Mouse (Mus musculus): ENCODE measurements around the gene Lypd3. TPM values are rescaled to one million over a fixed set of nuclear protein-coding genes. Genes with fewer than 3 reads are reported as not detected.
"Not testable (repeated sequence)": the region's sequence is repeated elsewhere in the genome, so short reads cannot be mapped to it uniquely, and the experiment has no call there.

The Lypd3 gene
- total RNA-seq, 2 experiments from 2014 or later = not detected

DNA sequence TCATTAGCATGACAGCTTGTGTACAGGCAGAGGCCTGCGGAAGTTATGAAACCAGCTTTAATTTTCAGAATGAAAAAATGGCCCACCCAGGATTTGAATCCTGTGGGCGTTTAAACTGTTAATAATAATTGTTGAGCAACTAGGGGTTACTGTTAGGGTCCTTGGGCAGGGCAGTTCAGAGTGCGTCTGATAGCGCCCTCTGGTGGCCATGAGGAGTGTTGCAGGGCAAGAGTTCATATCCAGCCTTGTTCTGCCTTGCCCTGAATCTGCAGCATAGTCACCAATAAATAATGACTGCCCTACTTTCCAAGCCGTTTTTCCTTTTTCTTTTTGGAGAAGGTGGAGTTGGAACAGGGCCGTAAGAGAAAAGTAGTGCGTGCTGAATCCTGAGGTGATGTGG lies 17.3 kb downstream of the Lypd3 start:
- DNase-seq = peak; percentile 54 to 72
- intact Hi-C loops (cut with DNase I) = loop anchor here (2.0 kb wide), 1 partner anchor 53 kb away; no protein-coding TSS in a partner anchor

DNA sequence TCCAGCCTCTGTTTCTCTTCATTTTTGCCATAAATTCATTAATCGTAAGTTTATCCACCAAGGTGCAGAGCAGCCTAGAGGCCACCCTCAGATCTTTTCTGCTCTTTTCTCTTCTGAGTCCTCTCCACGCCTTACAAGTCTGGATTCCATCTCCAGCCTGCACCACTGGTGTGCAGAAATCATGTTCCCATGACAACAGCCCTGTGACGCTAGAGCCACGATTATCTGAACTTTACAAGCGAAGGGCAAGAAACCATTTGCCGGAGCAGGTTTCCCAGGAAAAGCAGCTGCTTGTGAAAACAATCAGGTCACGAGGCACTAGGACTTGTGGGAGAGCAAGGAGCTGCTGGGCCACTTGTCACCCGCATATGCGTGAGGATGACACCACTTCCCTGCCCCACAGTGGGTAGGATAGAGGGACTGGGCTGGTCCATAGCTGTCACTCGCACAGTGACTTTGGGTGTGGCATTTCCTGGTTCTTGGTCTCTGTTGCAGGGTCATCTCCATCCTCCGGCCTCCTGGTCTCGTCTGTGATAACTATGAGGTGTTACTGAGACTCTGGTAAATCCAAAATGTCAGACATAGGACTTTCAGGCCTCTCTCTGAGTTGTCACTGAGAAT lies 23.5 kb downstream of the Lypd3 start:
- intact Hi-C loops (cut with DNase I) = loop anchor here (5.0 to 10.0 kb wide), 2 partner anchors 128 to 185 kb away; partner anchors contain the start of gene Irgq
- DNase-seq = no peak

DNA sequence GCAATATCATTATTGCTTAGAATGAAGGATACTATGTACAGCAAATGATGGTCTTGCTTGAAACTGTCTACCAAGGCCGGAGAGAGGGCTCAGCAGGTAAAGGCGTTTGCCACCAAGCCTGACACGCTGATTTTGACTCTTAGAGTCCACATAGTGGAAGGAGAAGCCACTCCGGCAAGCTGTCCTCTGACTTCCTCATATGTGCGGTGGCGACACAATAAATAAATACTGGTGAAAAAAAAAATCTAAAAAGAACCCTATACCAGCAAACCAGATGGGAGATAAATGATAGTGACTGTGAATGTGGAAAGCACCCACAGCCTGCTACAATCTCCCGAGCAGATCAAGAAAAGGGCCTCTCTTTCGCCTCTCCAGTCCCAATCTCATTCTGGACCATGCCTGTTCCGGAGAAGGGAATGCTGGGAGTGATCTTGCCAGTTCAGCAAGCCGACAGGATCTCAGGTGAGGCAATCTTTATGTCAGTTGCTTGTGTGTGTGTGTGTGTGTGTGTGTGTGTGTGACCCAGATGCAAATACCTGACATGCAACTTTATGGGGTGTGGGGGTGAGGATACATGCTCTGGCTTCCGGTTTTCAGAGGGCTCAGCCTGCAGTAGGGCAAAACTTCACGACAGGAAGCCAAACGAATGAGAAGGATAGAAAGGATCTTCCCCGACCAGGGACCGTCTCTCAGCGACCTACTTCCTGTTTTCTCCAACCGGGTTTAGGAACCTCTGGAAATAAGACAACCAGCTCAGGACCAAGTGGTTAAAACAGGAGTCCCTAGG lies 25.0 kb downstream of the Lypd3 start:
- no peak for DNase-seq

DNA sequence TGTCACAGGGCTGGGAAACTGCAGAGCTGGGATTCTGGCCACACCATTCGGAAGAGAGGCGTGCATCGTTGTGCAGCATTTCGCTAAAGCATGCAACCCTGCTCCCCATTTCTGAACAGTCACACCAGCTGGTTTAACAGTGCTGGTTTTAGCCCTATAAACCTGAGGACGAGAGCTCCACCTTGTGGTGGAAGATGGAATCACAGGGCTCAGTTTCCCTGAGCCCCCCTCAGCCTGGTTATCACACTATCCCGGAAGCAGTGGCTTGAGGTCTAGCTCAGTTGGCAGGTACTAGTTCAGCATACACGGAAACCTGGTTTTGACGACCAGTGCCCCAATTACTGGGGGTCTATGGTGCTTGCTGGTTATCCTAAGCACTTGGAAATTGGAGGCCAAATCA lies 26.2 kb downstream of the Lypd3 start:
- intact Hi-C loops (cut with DNase I) = loop anchor here (1.0 to 10.0 kb wide), 3 partner anchors 61 to 188 kb away; partner anchors contain the start of gene Irgq
- peak; percentile 43 to 75 for DNase-seq

More for the DNA sequence above, 25.0 kb downstream of the Lypd3 start:
- intact Hi-C loops (cut with DNase I) = loop anchor here (5.0 to 10.0 kb wide), 2 partner anchors 129 to 187 kb away; partner anchors contain the start of gene Irgq

DNA sequence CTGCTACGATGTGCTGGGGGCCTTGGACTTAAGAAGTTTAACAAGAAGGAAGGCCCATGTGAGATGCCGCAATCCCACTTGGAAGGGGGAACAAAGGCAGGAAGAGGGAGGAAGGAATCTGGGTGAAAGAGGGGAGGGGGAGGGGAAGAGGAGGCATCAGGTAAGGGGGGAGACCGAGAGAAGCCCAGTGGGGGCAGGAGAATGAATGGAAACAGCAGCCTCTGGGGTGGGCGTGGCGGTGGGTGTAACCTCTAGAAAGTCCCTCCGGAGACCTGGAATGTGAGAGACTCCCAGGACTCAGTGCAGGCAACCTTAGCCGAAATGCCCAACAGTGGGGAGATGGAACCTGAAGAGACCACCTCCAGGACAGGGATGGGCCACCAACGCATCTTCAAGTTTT lies 28.0 kb downstream of the Lypd3 start:
- intact Hi-C loops (cut with DNase I) = loop anchor here (5.0 to 10.0 kb wide), 2 partner anchors 132 to 190 kb away; partner anchors contain the start of gene Irgq
- DNase-seq = no peak

DNA sequence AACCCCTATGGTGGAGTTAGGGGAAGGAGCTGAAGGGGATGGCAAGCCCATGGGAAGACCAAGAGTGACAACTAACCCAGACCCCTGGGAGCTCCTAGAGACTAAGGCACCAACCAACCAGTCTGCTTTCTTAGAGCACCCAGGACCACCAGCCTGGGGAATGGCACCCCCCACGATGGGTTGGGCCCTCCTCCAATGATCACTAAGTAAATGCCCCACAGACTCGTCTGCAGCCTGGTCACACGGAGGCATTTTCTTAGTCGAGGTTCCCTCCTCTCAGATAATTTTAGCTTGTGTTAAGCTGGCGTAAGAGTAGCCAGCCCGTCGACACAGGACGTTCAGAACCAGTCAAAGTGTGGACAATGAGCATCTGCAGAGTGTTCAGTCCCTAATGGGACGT lies 28.6 kb downstream of the Lypd3 start:
- intact Hi-C loops (cut with DNase I) = loop anchor here (5.0 to 10.0 kb wide), 2 partner anchors 133 to 190 kb away; partner anchors contain the start of gene Irgq
- no peak for DNase-seq

DNA sequence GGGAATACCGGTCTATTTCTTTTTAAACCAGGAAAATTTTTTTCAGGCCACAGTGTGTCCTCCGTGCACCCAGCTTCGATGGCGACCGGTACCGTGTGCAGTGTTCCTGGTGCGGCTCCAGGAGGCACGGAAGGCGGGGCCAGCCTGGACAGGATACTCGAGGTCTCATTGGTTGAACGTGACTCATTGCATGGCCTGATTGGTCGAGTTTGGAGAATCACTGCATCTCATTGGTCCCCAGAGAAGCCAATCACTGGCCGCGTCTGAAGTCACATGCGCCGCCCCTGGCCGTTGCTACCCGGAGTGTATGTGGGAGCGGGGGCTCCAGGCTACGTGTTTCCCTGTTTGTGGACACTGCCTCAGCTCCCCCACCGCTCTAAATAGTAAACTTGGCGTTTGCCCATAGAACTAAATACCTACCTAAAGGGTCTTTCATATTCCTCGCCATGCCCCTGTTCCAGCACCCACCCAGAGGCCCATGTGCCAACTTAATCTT lies 35.6 kb downstream of the Lypd3 start:
- intact Hi-C loops (cut with DNase I) = loop anchor here (5.0 kb wide), 1 partner anchor 50 kb away; no protein-coding TSS in a partner anchor
- DNase-seq = no peak

DNA sequence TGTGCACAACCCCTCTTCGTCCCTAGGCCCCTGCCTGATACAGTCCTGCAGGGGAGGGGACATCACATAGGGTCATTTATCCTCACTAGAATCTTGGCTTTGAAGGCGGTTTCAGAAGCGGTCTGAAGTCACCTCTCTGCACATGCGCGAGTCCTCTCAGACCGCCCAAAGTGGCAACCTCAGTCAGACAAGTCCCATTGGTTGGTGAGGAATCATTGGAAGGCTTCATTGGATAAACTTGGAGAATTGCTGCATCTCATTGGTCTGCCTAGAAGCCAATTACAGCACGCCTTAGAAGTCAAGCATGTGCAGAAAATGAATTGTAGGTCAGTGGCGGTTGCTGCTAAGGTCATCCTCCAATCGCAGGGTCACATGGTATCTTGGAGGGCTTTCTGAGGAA lies 40.2 kb downstream of the Lypd3 start, which contains the start of gene Tex101:
Gene Tex101, minus strand, starts transcription at position 101 of the 400 bp plus-strand sequence.
- no peak for DNase-seq
- intact Hi-C loops (cut with DNase I) = no loop called here

DNA sequence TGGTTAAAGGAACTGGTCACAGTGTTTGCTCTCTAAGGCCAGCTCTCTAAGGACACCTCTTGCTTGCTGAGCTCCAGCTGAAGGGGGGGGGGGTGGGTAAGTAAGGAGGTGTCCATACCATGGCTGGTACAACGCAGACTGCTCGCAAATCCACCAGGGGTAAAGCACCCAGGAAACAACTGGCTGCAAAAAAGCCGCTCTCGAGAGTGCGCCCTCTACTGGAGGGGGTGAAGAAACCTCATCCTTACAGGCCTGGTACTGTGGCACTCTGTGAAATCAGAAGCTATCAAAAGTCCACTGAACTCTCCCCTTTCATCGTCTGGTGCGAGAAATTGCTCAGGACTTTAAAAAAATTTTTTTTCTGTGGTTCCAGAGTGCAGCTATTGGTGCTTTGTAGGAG lies 47.8 kb downstream of the Lypd3 start:
- intact Hi-C loops (cut with DNase I); DNase-seq: not testable (repeated sequence)

DNA sequence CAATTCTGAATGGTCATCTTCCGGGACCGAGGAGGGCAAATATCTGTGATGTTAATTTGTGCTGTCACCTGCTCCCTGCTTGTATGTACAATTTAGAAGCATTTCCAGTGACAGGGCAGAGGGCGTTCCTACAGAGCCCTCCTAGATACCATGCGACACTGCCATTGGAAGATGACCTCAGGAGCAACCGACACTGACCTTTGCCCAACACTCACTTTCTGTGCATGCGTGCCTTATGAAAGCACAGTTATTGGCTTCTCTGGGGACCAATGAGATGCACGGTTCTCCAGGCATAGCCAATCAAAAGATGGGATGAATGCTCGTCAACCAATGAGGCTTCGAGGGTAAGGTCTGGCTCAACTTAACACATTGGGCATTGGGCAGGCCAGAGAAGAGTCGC lies 51.2 kb downstream of the Lypd3 start:
- DNase-seq; intact Hi-C loops (cut with DNase I): not testable (repeated sequence)

Other genes with a start within 250 kb of the Lypd3 start
- 10 to 100 TPM; 12.8 to 14.9 TPM for gene Smg9, start 236.9 kb upstream of the Lypd3 start, total RNA-seq (2021)
- gene Irgc1, start 184.3 kb upstream of the Lypd3 start, total RNA-seq (2021) = not detected
- gene Plaur, start 174.1 kb upstream of the Lypd3 start, total RNA-seq (2021) = 1 to 10 TPM; 4.2 to 6.1 TPM
- 10 to 100 TPM; 18.6 to 22.7 TPM for gene Cadm4, start 154.5 kb upstream of the Lypd3 start, total RNA-seq (2021)
- gene Zfp428, start 129.5 kb upstream of the Lypd3 start, total RNA-seq (2021) = 10 to 100 TPM; 15.3 to 18.8 TPM
- not detected for gene AC161166.1, start 124.1 kb upstream of the Lypd3 start, total RNA-seq (2021)
- 10 to 100 TPM; 18.3 to 20.1 TPM for gene Irgq, start 105.9 kb upstream of the Lypd3 start, total RNA-seq (2021)
- gene Pinlyp, start 90.4 kb upstream of the Lypd3 start, total RNA-seq (2021) = not detected
- gene Xrcc1, start 90.3 kb upstream of the Lypd3 start, total RNA-seq (2021) = 10 to 100 TPM; 28.8 to 33.2 TPM
- gene Ethe1, start 49.0 kb upstream of the Lypd3 start, total RNA-seq (2021) = 10 to 100 TPM; 20.5 to 25.0 TPM
- gene Zfp575, start 48.9 kb upstream of the Lypd3 start, total RNA-seq (2021) = under 1 TPM; 0.32 to 0.45 TPM
- gene Phldb3, start 25.8 kb upstream of the Lypd3 start, total RNA-seq (2021) = under 1 TPM; 0.22 to 0.48 TPM
- not detected for gene Tex101, start 40.1 kb downstream of the Lypd3 start, total RNA-seq (2021)
- gene BC049730, start 72.7 kb downstream of the Lypd3 start, total RNA-seq (2021) = not detected
- gene Gm4763, start 90.4 kb downstream of the Lypd3 start, total RNA-seq (2021) = not detected
- gene Cd177, start 123.8 kb downstream of the Lypd3 start, total RNA-seq (2021) = under 1 TPM in 1 of 2 experiments, not detected in 1; 0.14 TPM
- gene Ceacam10, start 140.7 kb downstream of the Lypd3 start, total RNA-seq (2021) = not detected
- gene Gm9844, start 225.7 kb downstream of the Lypd3 start, total RNA-seq (2021) = 1 to 10 TPM in 1 of 2 experiments, not detected in 1; 2.3 TPM
- not detected for gene Lypd4, start 233.4 kb downstream of the Lypd3 start, total RNA-seq (2021)
- gene Dmrtc2, start 233.5 kb downstream of the Lypd3 start, total RNA-seq (2021) = not detected
- gene Rps19, start 247.8 kb downstream of the Lypd3 start, total RNA-seq (2021) = 100 to 1,000 TPM; 752 to 777 TPM

Measured in heart, postnatal 10 days (tissue).